Comparison of ENCODE assay signal across 14 mouse cellular contexts in the genomic region with DNA sequence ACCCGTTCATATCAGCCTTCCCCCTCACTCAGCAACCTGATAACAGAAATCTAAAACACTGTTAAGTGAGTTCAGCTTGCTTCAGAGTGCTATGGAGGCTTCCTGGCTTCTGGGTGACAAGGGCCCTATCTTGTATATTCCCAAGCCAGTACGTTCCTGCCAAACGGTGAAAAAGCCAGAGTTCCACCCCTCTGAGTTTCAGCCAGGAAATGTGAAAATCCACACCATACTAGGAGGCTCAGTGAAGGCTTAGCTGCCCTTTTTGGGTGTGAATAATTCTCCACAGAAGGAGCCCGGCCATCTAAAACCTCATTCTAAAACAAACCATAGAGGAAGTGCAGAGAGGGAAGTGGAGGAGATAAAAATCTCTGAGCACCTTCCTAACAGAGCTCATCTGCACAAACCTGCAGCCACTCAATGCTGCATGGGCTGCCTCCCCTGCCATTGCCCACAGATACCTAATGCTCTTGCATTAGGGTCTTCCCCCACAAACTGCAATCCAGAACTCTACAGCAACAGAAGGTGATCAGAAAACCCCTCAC. TPM values are rescaled to one million over a fixed set of nuclear protein-coding genes. Genes with fewer than 3 reads are reported as not detected.
DNase-seq lines count a peak whose midpoint lies in the region; TF ChIP-seq lines count a peak whose summit lies in the region.
"Had no signal": no experiment of that assay in that cellular context is flagged by ENCODE, and none has a peak within 500 bp of the region (broad histone marks: within the 10 kb centered on the region; RNA-seq: fewer than 3 reads in every experiment).

No protein-coding gene starts in this region.

- H3K27ac ChIP-seq in embryonic fibroblast, embryonic 13.5 days (ENCODE audit: insufficient read depth, low read length): peak overlapping the region; percentile 30; the same call in 1 of the 2 replicates
- H3K27ac ChIP-seq: embryonic facial prominence, embryonic 15.5 days; liver, embryonic 12.5 days; midbrain, embryonic 15.5 days had no signal

- intact Hi-C loops in heart, postnatal 14 days (cut with DNase I): loop anchor here (5.0 kb wide), 1 partner anchor 50 kb away; the partner anchor contains the start of gene Cd44

- H3K4me3 ChIP-seq in embryonic fibroblast, embryonic 13.5 days (ENCODE audit: insufficient read depth, low read length): no peak overlapping the region
- H3K4me3 ChIP-seq: embryonic facial prominence, embryonic 15.5 days; liver, embryonic 12.5 days; midbrain, embryonic 15.5 days had no signal

- TF ChIP-seq CTCF in embryonic fibroblast, embryonic 13.5 days (IDR thresholded peaks at IDR 0.05; ENCODE audit: borderline replicate concordance, insufficient read depth, low read length): no peak

- no peak for TF ChIP-seq POLR2A in embryonic fibroblast, embryonic 13.5 days (IDR thresholded peaks at IDR 0.05; ENCODE audit: low read depth, low read length)

- peak; percentile 37 to 48 for DNase-seq in heart, adult 18-20 months
- no peak for DNase-seq in heart, postnatal 14 days
- peak; percentile 22 to 35 for DNase-seq in spleen, postnatal 36 days (ENCODE audit: low spot score in 2 of 2)
- DNase-seq in spleen, postnatal 14 days (ENCODE audit: low spot score in 2 of 2): no peak
- DNase-seq in thymus, postnatal 4 days: peak; percentile 34
- DNase-seq in right cerebral cortex, postnatal 36 days (ENCODE audit: low spot score in 2 of 2): no peak
- DNase-seq in frontal cortex, adult 2 months (ENCODE audit: extremely low spot score in 1 of 2, low spot score in 1 of 2): no peak
- DNase-seq: cerebellum, adult 18-20 months; kidney, postnatal 14 days; left cerebral cortex, postnatal 4 days had no signal

- peaks cover 9% of the 10 kb centered on the region; the same call in 1 of the 2 replicates for H3K4me1 ChIP-seq in embryonic fibroblast, embryonic 13.5 days (ENCODE audit: control insufficient read depth, insufficient read depth, low read length)
- H3K4me1 ChIP-seq: embryonic facial prominence, embryonic 15.5 days; midbrain, embryonic 15.5 days had no signal

RNA-seq across cellular contexts. Expression of gene Cd44, which starts 49.5 kb away (rescaled TPM):
- 1 to 10 TPM; 8.9 to 9.8 TPM for total RNA-seq in heart, adult 18-20 months (2021)
- total RNA-seq in heart, postnatal 14 days (2021): 10 to 100 TPM; 13.5 to 15.0 TPM
- 255 and 594 TPM in 2 replicates for polyA plus RNA-seq in embryonic fibroblast, embryonic 13.5 days (2011; ENCODE audit: insufficient read length, low read depth, missing spikeins)
- polyA plus RNA-seq in frontal cortex, adult 2 months (2012; rRNA removed): 1.7 and 2.0 TPM in 2 replicates

Comparison
In these comparisons a context has a peak if more than half of its experiments do, and no peak if none do; other contexts are left out.
1. DNase-seq: peak in heart, adult 18-20 months (2 of 2), spleen, postnatal 36 days (2 of 2) and thymus, postnatal 4 days (single experiment); none in heart, postnatal 14 days (0 of 2), spleen, postnatal 14 days (0 of 2), right cerebral cortex, postnatal 36 days (0 of 2) and frontal cortex, adult 2 months (0 of 2).